Mouse (Mus musculus) spleen, postnatal 0 days (tissue): ENCODE measurements around the gene Gm21425. TPM values are rescaled to one million over a fixed set of nuclear protein-coding genes. Genes with fewer than 3 reads are reported as not detected.

Experiments used
- polyA plus RNA-seq: library from polyadenylated mRNA; unstranded; fragments of >200 nt; fragmentation: Nextera tagmentation; extraction: Ambion mirVana; gene quantifications from 2 replicates; pipeline ENCODE4 v1.2.1, GENCODE M21; 2015

The Gm21425 gene
- not detected in 2 replicates for polyA plus RNA-seq

GRCm38 (mm10) chrY:13161668-13162067, at the start of gene Gm21425:
Gm21425 (plus strand) TSS chrY:13161968.

GRCm38 (mm10) chrY:13133392-13133791, 28.4 kb upstream of the Gm21425 start, which contains the start of gene Gm21891:
Gm21891 (minus strand) TSS chrY:13133492.

Other genes with a start within 250 kb of the Gm21425 start
- not detected in 2 replicates for gene Gm20807, start 119.1 kb upstream of the Gm21425 start, polyA plus RNA-seq
- not detected in 2 replicates for gene Gm21891, start 28.5 kb upstream of the Gm21425 start, polyA plus RNA-seq
- gene Gm21828, start 62.0 kb downstream of the Gm21425 start, polyA plus RNA-seq = not detected in 2 replicates
- not detected in 2 replicates for gene Gm21440, start 90.4 kb downstream of the Gm21425 start, polyA plus RNA-seq
- not detected in 2 replicates for gene Gm21454, start 90.5 kb downstream of the Gm21425 start, polyA plus RNA-seq
- not detected in 2 replicates for gene Gm21725, start 187.1 kb downstream of the Gm21425 start, polyA plus RNA-seq